Mouse (Mus musculus) megakaryocyte, embryonic 14.5 days (primary cell): ENCODE measurements around the gene Tbc1d14. TPM values are rescaled to one million over a fixed set of nuclear protein-coding genes. Genes with fewer than 3 reads are reported as not detected.

Source experiments
- H3K27me3 ChIP-seq: replicated peaks from 2 replicates; pipeline ENCODE3; 2012; ENCODE audit warnings: inconsistent platforms
- H3K36me3 ChIP-seq: replicated peaks from 2 replicates; pipeline ENCODE3; 2012; ENCODE audit warnings: low read length, inconsistent platforms, mixed read lengths
- H3K4me1 ChIP-seq: 2 replicates; pipeline ENCODE4 v1.6.1; 2012; ENCODE audit warnings: inconsistent platforms
- H3K4me3 ChIP-seq: replicated peaks from 2 replicates; pipeline ENCODE3; 2012; ENCODE audit warnings: moderate library complexity, mild to moderate bottlenecking, inconsistent platforms
- H3K9me3 ChIP-seq: 2 replicates; pipeline ENCODE4 v1.6.1; 2012; ENCODE audit warnings: inconsistent platforms
- FLI1 ChIP-seq: IDR thresholded peaks from 2 replicates; pipeline ENCODE4 v1.6.1; 2012; ENCODE audit warnings: low read length, inconsistent platforms, mixed read lengths
- GATA1 ChIP-seq: IDR thresholded peaks from 3 replicates; pipeline ENCODE4 v1.6.1; 2012; ENCODE audit warnings: mixed read lengths, low read length, inconsistent platforms, borderline replicate concordance
- polyA plus RNA-seq: library from polyadenylated mRNA; stranded (reverse); fragments of >175 nt; gene quantifications from 2 replicates; pipeline ENCODE4 v1.2.3, GENCODE M21; 2012; ENCODE audit warnings: low replicate concordance; ENCODE audit not compliant: insufficient read depth

Gene Tbc1d14
- polyA plus RNA-seq, 1 experiment, result 7.1 TPM

- Histone ChIP-seq H3K4me3 (peak overlapping the region; percentile 35), H3K36me3 (peaks cover 72% of the 10 kb centered on the region), H3K27me3 (no peaks in the 10 kb centered on the region), H3K4me1 (peaks cover 90% of the 10 kb centered on the region), H3K9me3 (no peaks in the 10 kb centered on the region)
- TF ChIP-seq FLI1, result no peak
- TF ChIP-seq GATA1, result no peak
Measured at GRCm38 (mm10) chr5:36540928-36541327, 52.1 kb downstream of the Tbc1d14 start.

- TF ChIP-seq FLI1 (no peak), GATA1 (no peak; the same call in 2 of the 3 replicates)
- Histone ChIP-seq H3K4me1 (peaks cover 90% of the 10 kb centered on the region), H3K9me3 (no peaks in the 10 kb centered on the region), H3K27me3 (no peaks in the 10 kb centered on the region), H3K36me3 (peaks cover 71% of the 10 kb centered on the region), H3K4me3 (peak overlapping the region; percentile 65)
Measured at GRCm38 (mm10) chr5:36538576-36539187, 54.4 kb downstream of the Tbc1d14 start.

- Histone ChIP-seq H3K36me3 (peaks cover 61% of the 10 kb centered on the region), H3K9me3 (no peaks in the 10 kb centered on the region), H3K4me3 (no peak overlapping the region), H3K4me1 (peaks cover 97% of the 10 kb centered on the region), H3K27me3 (no peaks in the 10 kb centered on the region)
- no peak for TF ChIP-seq FLI1
- no peak for TF ChIP-seq GATA1
Measured at GRCm38 (mm10) chr5:36536424-36536823, 56.7 kb downstream of the Tbc1d14 start.

GRCm38 (mm10) chr5:36535438-36536176 lies 57.5 kb downstream of the Tbc1d14 start:
- H3K4me3 ChIP-seq, result no peak overlapping the region
- H3K4me1 ChIP-seq, result peaks cover 99% of the 10 kb centered on the region
- TF ChIP-seq GATA1 (no peak), FLI1 (no peak)
- peaks cover 56% of the 10 kb centered on the region for H3K36me3 ChIP-seq
- H3K27me3 ChIP-seq, result no peaks in the 10 kb centered on the region
- H3K9me3 ChIP-seq, result no peaks in the 10 kb centered on the region

GRCm38 (mm10) chr5:36534455-36535030 lies 58.5 kb downstream of the Tbc1d14 start:
- no peaks in the 10 kb centered on the region for H3K27me3 ChIP-seq
- H3K9me3 ChIP-seq, result no peaks in the 10 kb centered on the region
- H3K4me1 ChIP-seq, result peaks cover 99% of the 10 kb centered on the region
- peak overlapping the region; percentile 5 for H3K4me3 ChIP-seq
- peaks cover 46% of the 10 kb centered on the region for H3K36me3 ChIP-seq
- TF ChIP-seq GATA1 (no peak), FLI1 (no peak)

- TF ChIP-seq GATA1 (no peak), FLI1 (no peak)
- no peaks in the 10 kb centered on the region for H3K27me3 ChIP-seq
- H3K4me3 ChIP-seq, result peak overlapping the region; percentile 99
- H3K36me3 ChIP-seq, result peaks cover 61% of the 10 kb centered on the region
- peaks cover 100% of the 10 kb centered on the region for H3K4me1 ChIP-seq
- H3K9me3 ChIP-seq, result no peaks in the 10 kb centered on the region
Measured at GRCm38 (mm10) chr5:36530129-36530751, 62.8 kb downstream of the Tbc1d14 start.

- Histone ChIP-seq H3K4me3 (peak overlapping the region; percentile 99), H3K27me3 (no peaks in the 10 kb centered on the region), H3K4me1 (peaks cover 100% of the 10 kb centered on the region), H3K9me3 (no peaks in the 10 kb centered on the region), H3K36me3 (peaks cover 65% of the 10 kb centered on the region)
- no peak for TF ChIP-seq GATA1
- no peak for TF ChIP-seq FLI1
Measured at GRCm38 (mm10) chr5:36529698-36530097, 63.4 kb downstream of the Tbc1d14 start.

- no peak for TF ChIP-seq GATA1
- no peak for TF ChIP-seq FLI1
- Histone ChIP-seq H3K9me3 (no peaks in the 10 kb centered on the region), H3K4me1 (peaks cover 100% of the 10 kb centered on the region), H3K27me3 (no peaks in the 10 kb centered on the region), H3K36me3 (peaks cover 75% of the 10 kb centered on the region), H3K4me3 (no peak overlapping the region)
Measured at GRCm38 (mm10) chr5:36526921-36527320, 66.2 kb downstream of the Tbc1d14 start.

- Histone ChIP-seq H3K27me3 (no peaks in the 10 kb centered on the region), H3K36me3 (peaks cover 75% of the 10 kb centered on the region), H3K4me1 (peaks cover 99% of the 10 kb centered on the region), H3K9me3 (no peaks in the 10 kb centered on the region), H3K4me3 (peak overlapping the region; percentile 64)
- TF ChIP-seq GATA1 (no peak), FLI1 (no peak)
Measured at GRCm38 (mm10) chr5:36526274-36526673, 66.8 kb downstream of the Tbc1d14 start.

GRCm38 (mm10) chr5:36525216-36525615 lies 67.9 kb downstream of the Tbc1d14 start:
- H3K9me3 ChIP-seq, result no peaks in the 10 kb centered on the region
- H3K4me1 ChIP-seq, result peaks cover 94% of the 10 kb centered on the region
- H3K4me3 ChIP-seq, result no peak overlapping the region
- no peaks in the 10 kb centered on the region for H3K27me3 ChIP-seq
- H3K36me3 ChIP-seq, result peaks cover 86% of the 10 kb centered on the region
- TF ChIP-seq FLI1, result no peak
- TF ChIP-seq GATA1, result no peak
